Mouse (Mus musculus): ENCODE data around the gene Unc93b1. TPM values are rescaled to one million over a fixed set of nuclear protein-coding genes. Genes with fewer than 3 reads are reported as not detected.
A peak's percentile ranks its signal among the peaks of the same experiment; 100 is the strongest.
"Not testable (repeated sequence)": the region's sequence is repeated elsewhere in the genome, so short reads cannot be mapped to it uniquely, and the experiment has no call there.

Unc93b1 gene
- polyA plus RNA-seq, 1 experiment from 2014 or later: 22.3 TPM

DNA sequence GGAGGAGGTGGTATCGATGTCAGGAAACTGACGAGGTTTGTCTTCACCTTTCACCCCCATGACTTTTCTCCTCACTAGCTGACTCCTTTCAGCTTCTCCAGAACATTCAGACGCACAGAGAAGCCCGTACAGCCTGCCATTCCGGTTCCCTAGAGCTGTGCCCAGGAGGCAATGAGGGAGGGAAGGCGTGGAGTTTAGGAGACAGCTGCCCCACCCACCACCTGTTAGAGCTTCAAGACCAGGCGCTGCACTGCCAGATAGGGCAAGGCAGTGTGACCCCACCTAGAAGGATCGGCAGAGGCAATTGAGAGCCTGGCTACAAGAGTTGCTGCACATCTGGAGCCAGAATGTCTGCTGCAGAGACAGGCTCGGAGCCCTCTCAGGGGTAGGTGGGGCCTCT lies 37.2 kb downstream of the Unc93b1 start, which contains the start of gene Aldh3b2:
Gene Aldh3b2 (plus strand): TSS at position 100 of the 400 bp plus-strand sequence.
- H3K9ac ChIP-seq: no peak within 1 kb of the TSS
- H3K36me3 ChIP-seq: no peaks in the 10 kb centered on the region
- no peak for ATAC-seq (ENCODE audit: borderline replicate concordance, extremely low read depth, low FRiP score, low TSS enrichment)
- H3K9me3 ChIP-seq: no peaks in the 10 kb centered on the region
- H3K4me2 ChIP-seq: no peak within 1 kb of the TSS
- H3K4me3 ChIP-seq: no peak within 1 kb of the TSS
- no peak within 1 kb of the TSS for H3K27ac ChIP-seq
- 0 out of 2 replicates have a peak, but pooled peaks cover 5% of the 10 kb centered on the region for H3K4me1 ChIP-seq
- WGBS: 23% methylated on average over 9 of the region's 9 CpGs
- H3K27me3 ChIP-seq: no peaks in the 10 kb centered on the region

DNA sequence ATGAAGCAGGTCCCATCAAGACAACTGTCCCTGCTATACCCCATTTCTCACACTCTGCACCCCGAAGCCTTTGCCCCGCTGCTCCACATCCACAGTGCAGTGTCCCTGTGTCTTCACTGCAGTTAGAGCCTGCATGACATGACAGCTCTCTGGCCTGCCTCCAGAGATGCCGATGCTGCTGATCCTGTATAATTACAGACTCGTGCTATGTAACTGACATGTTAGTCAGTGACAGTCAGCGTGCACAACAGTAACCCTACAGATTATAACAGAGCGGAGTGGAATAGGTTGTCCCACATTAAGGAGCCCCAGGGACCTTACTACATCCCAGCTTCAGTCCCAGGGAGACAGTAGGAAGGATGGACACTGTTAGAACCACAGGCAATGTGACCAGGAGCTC lies 39.6 kb downstream of the Unc93b1 start:
- not testable (repeated sequence) for H3K27ac ChIP-seq; H3K27me3 ChIP-seq; ATAC-seq (ENCODE audit: borderline replicate concordance, extremely low read depth, low FRiP score, low TSS enrichment); H3K4me1 ChIP-seq; H3K9me3 ChIP-seq; H3K36me3 ChIP-seq; H3K9ac ChIP-seq; H3K4me3 ChIP-seq; H3K4me2 ChIP-seq
- 67% methylated on average over 6 of the region's 6 CpGs for WGBS

DNA sequence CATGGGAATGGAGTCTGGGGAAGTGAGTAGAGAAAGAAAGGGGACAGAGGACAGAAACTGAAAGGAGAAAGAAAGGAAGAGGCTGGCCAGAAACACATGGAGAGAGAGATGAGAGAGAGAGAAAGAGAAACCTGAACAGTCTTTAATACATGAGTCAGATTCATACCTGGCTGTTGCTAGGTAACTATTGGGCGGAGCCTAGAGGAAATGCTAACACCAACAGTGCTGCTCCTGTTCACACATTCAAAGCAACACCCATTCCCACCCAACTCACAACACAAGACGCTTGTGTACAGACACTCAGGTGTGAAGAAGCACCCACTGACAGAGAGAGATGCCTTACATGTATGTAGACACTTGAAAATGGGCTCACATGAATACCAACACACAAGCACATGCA lies 40.9 kb downstream of the Unc93b1 start:
- H3K9ac ChIP-seq: no peak overlapping the region

DNA sequence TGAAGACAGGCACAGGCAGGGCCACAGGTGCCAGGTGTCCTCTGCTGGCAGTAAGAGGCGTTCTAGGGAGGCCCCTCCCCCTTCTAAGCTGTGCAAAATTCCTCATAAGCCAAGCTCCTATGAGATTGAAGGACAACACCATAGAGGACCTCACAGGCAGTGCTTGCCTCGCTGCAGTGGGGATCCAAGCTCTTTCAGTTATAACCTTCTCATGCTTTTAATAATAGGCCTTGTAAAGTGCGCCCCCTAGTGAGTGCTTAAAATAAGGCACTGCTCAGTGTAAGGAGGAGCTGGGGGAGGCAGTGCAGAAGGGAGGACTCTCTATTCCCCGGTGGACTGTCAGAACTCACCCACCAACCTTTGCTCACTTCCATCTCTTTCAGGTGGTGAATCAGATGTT lies 45.3 kb downstream of the Unc93b1 start:
- Histone ChIP-seq H3K27me3 (no peaks in the 10 kb centered on the region), H3K36me3 (no peaks in the 10 kb centered on the region), H3K9ac (no peak overlapping the region), H3K27ac (no peak overlapping the region), H3K4me3 (no peak overlapping the region), H3K9me3 (no peaks in the 10 kb centered on the region), H3K4me1 (peaks cover 5% of the 10 kb centered on the region; the same call in 1 of the 2 replicates), H3K4me2 (no peak overlapping the region)
- WGBS: 9% methylated on average over 4 of the region's 4 CpGs
- ATAC-seq (ENCODE audit: borderline replicate concordance, extremely low read depth, low FRiP score, low TSS enrichment): peak; percentile 65

More for the DNA sequence above, 40.9 kb downstream of the Unc93b1 start:
- Histone ChIP-seq H3K27ac (no peak overlapping the region), H3K36me3 (no peaks in the 10 kb centered on the region), H3K4me3 (no peak overlapping the region), H3K4me1 (0 out of 2 replicates have a peak, but pooled peaks cover 5% of the 10 kb centered on the region), H3K9me3 (no peaks in the 10 kb centered on the region), H3K27me3 (no peaks in the 10 kb centered on the region), H3K4me2 (no peak overlapping the region)
- WGBS: 41% methylated on average over 2 of the region's 2 CpGs
- ATAC-seq (ENCODE audit: borderline replicate concordance, extremely low read depth, low FRiP score, low TSS enrichment): no peak

DNA sequence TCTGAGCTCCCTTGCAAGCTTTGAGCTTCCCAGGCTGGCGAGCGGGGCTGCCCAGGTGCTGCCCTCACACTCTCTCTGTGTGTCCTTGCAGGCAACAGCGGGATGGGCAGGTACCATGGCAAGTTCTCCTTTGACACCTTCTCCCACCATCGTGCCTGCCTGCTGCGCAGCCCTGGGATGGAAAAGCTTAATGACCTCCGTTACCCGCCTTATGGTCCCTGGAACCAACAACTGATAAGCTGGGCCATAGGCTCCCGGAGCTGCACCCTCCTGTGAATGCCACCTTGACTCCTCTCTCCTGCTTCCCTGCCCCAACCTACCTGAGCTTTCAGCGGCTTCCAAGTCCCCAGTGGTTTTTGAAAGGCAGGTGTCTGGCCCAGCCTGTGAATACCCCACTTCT lies 45.9 kb downstream of the Unc93b1 start:
- Histone ChIP-seq H3K9ac (no peak overlapping the region), H3K9me3 (no peaks in the 10 kb centered on the region), H3K4me3 (no peak overlapping the region), H3K36me3 (no peaks in the 10 kb centered on the region), H3K4me1 (peaks cover 9% of the 10 kb centered on the region), H3K27ac (no peak overlapping the region), H3K27me3 (no peaks in the 10 kb centered on the region), H3K4me2 (no peak overlapping the region)
- WGBS: 67% methylated on average over 9 of the region's 9 CpGs
- ATAC-seq (ENCODE audit: borderline replicate concordance, extremely low read depth, low FRiP score, low TSS enrichment): no peak

DNA sequence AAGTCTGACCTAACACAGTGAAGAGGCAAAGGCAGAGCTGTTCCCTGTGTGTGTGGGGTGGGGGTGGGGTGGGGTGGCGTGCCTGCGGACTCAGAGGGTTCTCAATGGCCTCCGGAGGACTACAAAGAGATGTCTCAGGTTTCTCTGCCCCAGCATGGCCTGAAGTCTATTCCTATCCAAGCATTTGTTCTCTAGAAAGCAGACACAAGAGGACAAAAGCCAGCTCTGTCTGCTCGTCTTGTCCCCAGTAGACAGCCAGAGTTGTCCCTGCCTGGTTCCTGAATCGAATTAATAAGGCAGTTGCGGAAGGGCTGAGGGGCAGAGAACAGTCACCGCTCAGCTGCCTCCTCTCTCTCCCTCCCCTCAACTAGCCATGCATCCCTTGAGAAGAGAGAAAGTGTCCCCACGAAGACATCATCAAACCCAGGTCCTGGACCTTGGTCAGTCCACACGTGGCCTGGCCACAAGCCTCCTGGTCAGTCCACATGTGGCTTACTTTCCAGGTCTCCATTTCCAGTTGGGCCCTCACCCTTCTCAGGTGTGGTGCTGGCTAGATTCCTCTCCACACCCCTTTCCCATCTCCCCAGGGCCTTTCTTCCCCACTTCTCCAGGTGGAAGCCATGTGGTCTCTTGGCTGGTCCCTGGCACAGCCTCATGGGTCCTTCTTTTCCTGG lies 48.7 kb downstream of the Unc93b1 start:
- no peaks in the 10 kb centered on the region for H3K36me3 ChIP-seq
- no peak overlapping the region for H3K27ac ChIP-seq
- H3K4me2 ChIP-seq: no peak overlapping the region
- H3K4me1 ChIP-seq: peaks cover 22% of the 10 kb centered on the region
- 42% methylated on average over 9 of the region's 9 CpGs for WGBS
- ATAC-seq (ENCODE audit: borderline replicate concordance, extremely low read depth, low FRiP score, low TSS enrichment): no peak
- no peaks in the 10 kb centered on the region for H3K9me3 ChIP-seq
- H3K27me3 ChIP-seq: no peaks in the 10 kb centered on the region
- no peak overlapping the region for H3K4me3 ChIP-seq
- H3K9ac ChIP-seq: no peak overlapping the region

DNA sequence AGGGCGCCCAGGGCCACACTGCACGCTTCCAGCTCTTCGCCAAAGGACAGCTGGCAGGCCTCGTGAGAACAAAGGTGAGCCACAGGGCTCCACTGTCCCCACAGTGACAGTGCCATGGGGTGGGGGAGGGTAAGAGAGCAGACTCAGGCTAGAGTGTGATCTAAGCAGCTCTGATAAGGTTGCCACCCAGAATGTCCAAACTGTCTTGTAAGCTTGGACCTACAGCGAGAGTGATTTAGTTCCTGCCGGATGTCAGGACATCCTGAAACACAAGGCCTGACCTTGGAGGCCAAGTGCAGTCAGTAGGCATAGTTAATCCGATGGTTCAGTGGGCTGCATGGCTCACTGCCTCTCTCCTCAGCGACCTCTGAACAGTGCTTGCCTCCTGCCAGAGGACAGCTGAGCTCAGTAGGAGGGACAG lies 50.3 kb downstream of the Unc93b1 start:
- Histone ChIP-seq H3K4me2 (peak overlapping the region; percentile 23; the same call in 1 of the 2 replicates), H3K4me1 (peaks cover 22% of the 10 kb centered on the region)
- peak; percentile 43; the same call in 1 of the 2 replicates for ATAC-seq (ENCODE audit: borderline replicate concordance, extremely low read depth, low FRiP score, low TSS enrichment)

DNA sequence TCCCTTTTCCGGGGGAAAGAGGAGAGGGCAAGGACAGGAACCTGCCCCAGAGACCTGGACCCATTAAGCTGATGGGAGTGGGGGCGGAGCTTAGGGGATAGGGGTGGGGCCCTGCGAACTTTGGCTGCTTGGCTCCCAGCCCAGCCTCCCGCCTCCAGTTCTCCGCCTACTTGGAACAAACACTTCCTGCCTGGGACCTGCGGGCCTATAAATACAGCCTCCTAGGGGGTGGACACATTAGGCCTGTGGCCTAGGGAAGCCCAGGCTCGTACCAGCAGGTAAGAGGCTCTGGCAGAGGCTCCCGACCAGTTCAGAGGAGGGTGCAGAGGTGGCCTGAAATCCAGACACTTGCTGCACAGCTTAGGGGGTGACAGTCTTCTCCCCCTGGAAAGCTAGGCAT lies 51.3 kb downstream of the Unc93b1 start, which contains the start of gene Acy3:
Gene Acy3 (plus strand): TSS at position 237 of the 400 bp plus-strand sequence.
- no peak within 1 kb of the TSS for H3K9ac ChIP-seq

More for the DNA sequence above, 50.3 kb downstream of the Unc93b1 start:
- Histone ChIP-seq H3K9me3 (no peaks in the 10 kb centered on the region), H3K27me3 (no peaks in the 10 kb centered on the region), H3K4me3 (no peak overlapping the region), H3K9ac (no peak overlapping the region), H3K27ac (peak overlapping the region; percentile 79), H3K36me3 (no peaks in the 10 kb centered on the region)
- WGBS: 25% methylated on average over 8 of the region's 8 CpGs

DNA sequence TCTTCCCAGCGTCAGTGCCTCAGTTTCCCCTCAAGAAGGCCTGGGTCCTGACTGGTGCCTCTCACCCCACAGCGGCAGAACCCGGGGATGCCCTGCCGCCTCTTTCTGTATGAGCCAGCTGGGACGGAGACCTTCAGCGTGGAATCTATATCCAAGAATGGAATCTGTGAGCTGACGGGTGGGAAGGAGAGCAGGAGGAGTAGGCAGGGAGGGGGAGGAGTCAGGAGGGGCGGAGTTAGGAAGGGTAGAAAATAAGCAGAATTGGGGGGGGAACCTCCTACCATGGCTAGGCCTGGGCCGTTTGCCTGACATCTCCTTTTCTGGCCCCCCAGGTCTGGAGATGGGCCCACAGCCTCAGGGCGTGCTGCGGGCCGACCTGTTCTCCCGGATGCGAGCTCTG lies 53.1 kb downstream of the Unc93b1 start:
- peaks cover 22% of the 10 kb centered on the region for H3K4me1 ChIP-seq
- no peaks in the 10 kb centered on the region for H3K9me3 ChIP-seq
- 81% methylated on average over 14 of the region's 14 CpGs for WGBS

More for the DNA sequence above, 51.3 kb downstream of the Unc93b1 start, which contains the start of gene Acy3:
- peak; percentile 72; the same call in 1 of the 2 replicates for ATAC-seq (ENCODE audit: borderline replicate concordance, extremely low read depth, low FRiP score, low TSS enrichment)
- Histone ChIP-seq H3K4me2 (peak within 1 kb of the TSS; percentile 2; the same call in 1 of the 2 replicates), H3K4me1 (peaks cover 22% of the 10 kb centered on the region), H3K36me3 (no peaks in the 10 kb centered on the region), H3K27me3 (no peaks in the 10 kb centered on the region), H3K4me3 (no peak within 1 kb of the TSS), H3K9me3 (no peaks in the 10 kb centered on the region), H3K27ac (peak within 1 kb of the TSS; percentile 79)
- WGBS: 2% methylated on average over 8 of the region's 8 CpGs

DNA sequence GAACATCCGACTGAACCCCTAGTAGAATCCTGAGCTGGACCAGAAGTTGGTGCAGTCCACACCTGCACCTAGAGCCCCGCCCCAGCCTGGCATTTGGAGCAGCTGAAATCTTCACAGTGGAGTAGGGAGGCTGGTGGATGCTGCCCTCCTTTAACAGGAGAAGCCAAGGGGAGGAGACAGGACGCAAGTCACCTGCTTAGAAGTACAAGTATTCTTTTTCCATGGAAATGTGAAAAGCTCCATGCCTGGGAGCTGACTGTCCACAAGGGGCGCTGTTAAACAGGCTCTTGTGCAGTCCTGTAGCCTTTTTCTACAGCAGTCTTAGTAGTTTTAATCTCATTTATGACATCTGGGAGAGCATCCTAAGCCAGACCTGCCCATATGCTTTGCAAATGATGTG lies 53.8 kb downstream of the Unc93b1 start:
- no peak for ATAC-seq (ENCODE audit: borderline replicate concordance, extremely low read depth, low FRiP score, low TSS enrichment)
- H3K27me3 ChIP-seq: no peaks in the 10 kb centered on the region
- no peak overlapping the region for H3K4me3 ChIP-seq
- H3K9ac ChIP-seq: no peak overlapping the region
- H3K36me3 ChIP-seq: no peaks in the 10 kb centered on the region
- 86% methylated on average over 4 of the region's 4 CpGs for WGBS
- H3K4me2 ChIP-seq: no peak overlapping the region
- peaks cover 22% of the 10 kb centered on the region for H3K4me1 ChIP-seq
- H3K27ac ChIP-seq: no peak overlapping the region
- H3K9me3 ChIP-seq: no peaks in the 10 kb centered on the region

More for the DNA sequence above, 53.1 kb downstream of the Unc93b1 start:
- Histone ChIP-seq H3K27me3 (no peaks in the 10 kb centered on the region), H3K9ac (no peak overlapping the region), H3K36me3 (no peaks in the 10 kb centered on the region), H3K27ac (no peak overlapping the region), H3K4me3 (no peak overlapping the region), H3K4me2 (no peak overlapping the region)
- ATAC-seq (ENCODE audit: borderline replicate concordance, extremely low read depth, low FRiP score, low TSS enrichment): no peak

DNA sequence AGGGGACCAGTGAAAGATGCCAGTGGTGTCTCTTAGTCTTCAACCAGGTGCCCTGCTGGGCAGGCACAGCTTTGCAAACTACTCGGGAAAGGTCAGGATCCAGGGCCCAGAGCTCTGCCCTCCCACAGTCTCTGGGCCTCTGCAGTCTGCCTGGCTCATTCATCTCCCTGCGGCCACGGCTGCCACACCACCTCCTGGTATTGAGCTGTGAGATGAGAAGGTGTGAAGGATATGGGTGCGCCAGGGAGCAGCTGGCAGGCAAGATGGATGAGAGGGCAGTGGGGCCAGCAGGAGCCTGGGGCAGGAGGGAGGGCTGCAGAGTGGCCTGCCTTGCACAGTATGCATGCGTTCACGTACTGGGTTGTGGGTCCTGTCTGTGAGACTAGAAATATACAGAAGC lies 55.8 kb downstream of the Unc93b1 start:
- Histone ChIP-seq H3K9ac (no peak overlapping the region), H3K4me1 (peaks cover 16% of the 10 kb centered on the region), H3K9me3 (no peaks in the 10 kb centered on the region), H3K27ac (no peak overlapping the region), H3K27me3 (no peaks in the 10 kb centered on the region), H3K4me2 (no peak overlapping the region), H3K36me3 (no peaks in the 10 kb centered on the region), H3K4me3 (no peak overlapping the region)
- no peak for ATAC-seq (ENCODE audit: borderline replicate concordance, extremely low read depth, low FRiP score, low TSS enrichment)
- WGBS: 20% methylated on average over 6 of the region's 6 CpGs

DNA sequence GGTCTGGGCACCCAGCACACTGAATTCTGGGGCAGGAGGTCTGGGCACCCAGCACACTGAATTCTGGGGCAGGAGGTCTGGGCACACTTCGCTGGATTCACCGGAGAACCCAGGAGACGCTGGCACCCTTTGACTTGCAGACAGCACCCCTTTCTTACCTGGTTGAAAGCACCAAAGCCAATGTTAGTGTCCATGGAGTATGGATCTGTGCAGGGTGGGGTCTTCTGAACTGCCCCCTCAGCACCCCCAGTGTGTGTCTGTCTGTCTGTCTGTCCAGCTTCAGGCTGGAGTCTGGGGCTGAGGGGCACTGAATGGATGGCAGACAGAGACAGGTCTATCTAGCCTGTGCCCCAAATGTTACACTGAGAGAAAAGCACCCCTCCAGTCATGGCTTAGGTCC lies 56.6 kb downstream of the Unc93b1 start:
- no peak overlapping the region for H3K9ac ChIP-seq
- no peak overlapping the region for H3K4me3 ChIP-seq
- H3K4me2 ChIP-seq: no peak overlapping the region
- H3K27me3 ChIP-seq: no peaks in the 10 kb centered on the region
- H3K36me3 ChIP-seq: no peaks in the 10 kb centered on the region
- H3K4me1 ChIP-seq: peaks cover 13% of the 10 kb centered on the region
- no peak overlapping the region for H3K27ac ChIP-seq
- WGBS: 96% methylated on average over 3 of the region's 3 CpGs
- no peaks in the 10 kb centered on the region for H3K9me3 ChIP-seq
- no peak for ATAC-seq (ENCODE audit: borderline replicate concordance, extremely low read depth, low FRiP score, low TSS enrichment)
